Mouse (Mus musculus) kidney, embryonic 16.5 days (tissue): ENCODE results near the gene Clec12a. TPM values are rescaled to one million over a fixed set of nuclear protein-coding genes. Genes with fewer than 3 reads are reported as not detected.

ENCODE experiments used
- ATAC-seq: fragments of 200-750 bp; cut with Nextera tagmentation; 2 replicates; pipeline ENCODE4 v1.8.0; 2017; ENCODE audit warnings: moderate TSS enrichment; ENCODE audit not compliant: low FRiP score, low TSS enrichment
- H3K27ac ChIP-seq: fragments of 300-500 bp; sonication (generic); 2 replicates; pipeline ENCODE4 v1.5.1; 2014; ENCODE audit warnings: low read length
- H3K27me3 ChIP-seq: fragments of 300-500 bp; sonication (generic); 2 replicates; pipeline ENCODE4 v1.6.1; 2014; ENCODE audit warnings: low read length, control low read depth, mixed read lengths; ENCODE audit not compliant: insufficient read depth
- H3K36me3 ChIP-seq: fragments of 300-500 bp; sonication (generic); 2 replicates; pipeline ENCODE4 v1.6.1; 2014; ENCODE audit warnings: low read length, control low read depth, mixed read lengths; ENCODE audit not compliant: insufficient read depth
- H3K4me1 ChIP-seq: fragments of 300-500 bp; sonication (generic); 2 replicates; pipeline ENCODE4 v1.6.1; 2014; ENCODE audit warnings: low read length, control low read depth, mixed read lengths; ENCODE audit not compliant: insufficient read depth
- H3K4me2 ChIP-seq: fragments of 300-500 bp; sonication (generic); replicated peaks from 2 replicates; pipeline ENCODE4 v1.6.1; 2014; ENCODE audit warnings: low read depth, low read length
- H3K4me3 ChIP-seq: fragments of 300-500 bp; sonication (generic); 2 replicates; pipeline ENCODE4 v1.5.1; 2014; ENCODE audit warnings: mild to moderate bottlenecking, low read length
- H3K9ac ChIP-seq: fragments of 300-500 bp; sonication (generic); replicated peaks from 2 replicates; pipeline ENCODE4 v1.6.1; 2014; ENCODE audit warnings: low read length
- H3K9me3 ChIP-seq: fragments of 300-500 bp; sonication (generic); 2 replicates; pipeline ENCODE4 v1.6.1; 2016; ENCODE audit warnings: low read length, control low read depth
- WGBS: fragments of 180-500 bp; shearing (Covaris S2); extraction: QIAGEN DNeasy Blood & Tissue Kit; methylation state at CpG from one replicate; pipeline ENCODE4 v1.1.7; 2014; 5-methylcytosine and 5-hydroxymethylcytosine counted together
- polyA plus RNA-seq: library from polyadenylated mRNA; unstranded; fragments of >200 nt; fragmentation: Nextera tagmentation; extraction: Ambion mirVana; gene quantifications from 2 replicates; pipeline ENCODE4 v1.2.1, GENCODE M21; 2015

Clec12a gene
- polyA plus RNA-seq, 1 experiment from 2014 or later, result 0.74 TPM

DNA sequence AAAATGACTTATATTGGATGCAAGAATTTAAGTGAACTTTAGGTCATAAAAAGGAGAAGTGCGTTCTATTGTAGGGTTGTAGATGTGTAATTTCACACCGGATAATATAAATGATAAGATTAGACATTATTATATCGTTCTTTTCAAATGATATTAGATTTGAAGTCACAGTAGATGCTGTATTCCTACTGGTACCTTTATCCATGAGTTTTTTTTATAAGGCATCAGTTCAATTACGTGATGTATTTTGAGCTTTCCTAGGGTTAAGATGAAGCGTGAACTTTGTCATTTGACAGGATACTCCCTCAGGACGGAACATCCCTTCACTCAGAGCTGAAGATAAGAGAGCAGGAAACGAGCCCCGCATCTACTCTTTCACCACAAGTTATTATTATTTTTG lies 54.5 kb downstream of the Clec12a start, which contains the start of gene Clec1b:
Gene Clec1b (plus strand): TSS at position 301 of the 400 bp plus-strand sequence.
- no peaks in the 10 kb centered on the region for H3K9me3 ChIP-seq
- H3K36me3 ChIP-seq, result no peaks in the 10 kb centered on the region
- WGBS, result 72% methylated on average over 8 of the region's 8 CpGs
- H3K4me3 ChIP-seq, result no peak within 1 kb of the TSS
- H3K4me2 ChIP-seq, result no peak within 1 kb of the TSS
- 0 out of 2 replicates have a peak, but pooled peaks cover 6% of the 10 kb centered on the region for H3K4me1 ChIP-seq
- H3K27ac ChIP-seq, result 0 out of 2 replicates have a peak within 1 kb of the TSS, but pooled peaks have one; percentile 56
- no peak for ATAC-seq
- H3K9ac ChIP-seq, result no peak within 1 kb of the TSS
- no peaks in the 10 kb centered on the region for H3K27me3 ChIP-seq

DNA sequence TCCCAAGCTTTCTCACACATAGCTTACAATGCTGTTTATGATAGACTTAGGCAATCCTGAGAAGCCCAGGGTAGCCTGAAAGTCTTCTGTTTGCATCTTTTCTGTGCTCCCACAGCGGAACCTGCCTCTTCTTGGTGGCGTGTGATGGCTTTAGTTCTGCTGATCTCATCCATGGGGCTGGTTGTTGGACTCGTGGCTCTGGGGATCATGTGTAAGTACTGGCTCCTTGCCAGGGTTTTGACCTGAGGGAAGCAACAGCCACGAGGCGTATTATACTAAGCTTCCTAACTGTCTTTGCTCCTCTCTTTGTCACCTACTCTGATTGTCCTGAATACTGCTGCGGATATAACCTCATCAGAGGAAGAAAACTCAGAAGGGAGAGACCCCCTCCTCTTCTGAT lies 57.5 kb downstream of the Clec12a start:
- H3K9ac ChIP-seq, result no peak overlapping the region
- H3K4me2 ChIP-seq, result no peak overlapping the region
- no peaks in the 10 kb centered on the region for H3K36me3 ChIP-seq
- no peak overlapping the region for H3K4me3 ChIP-seq
- ATAC-seq, result no peak
- H3K4me1 ChIP-seq, result 0 out of 2 replicates have a peak, but pooled peaks cover 6% of the 10 kb centered on the region
- 47% methylated on average over 6 of the region's 6 CpGs for WGBS
- no peaks in the 10 kb centered on the region for H3K9me3 ChIP-seq
- H3K27ac ChIP-seq, result no peak overlapping the region
- H3K27me3 ChIP-seq, result no peaks in the 10 kb centered on the region

DNA sequence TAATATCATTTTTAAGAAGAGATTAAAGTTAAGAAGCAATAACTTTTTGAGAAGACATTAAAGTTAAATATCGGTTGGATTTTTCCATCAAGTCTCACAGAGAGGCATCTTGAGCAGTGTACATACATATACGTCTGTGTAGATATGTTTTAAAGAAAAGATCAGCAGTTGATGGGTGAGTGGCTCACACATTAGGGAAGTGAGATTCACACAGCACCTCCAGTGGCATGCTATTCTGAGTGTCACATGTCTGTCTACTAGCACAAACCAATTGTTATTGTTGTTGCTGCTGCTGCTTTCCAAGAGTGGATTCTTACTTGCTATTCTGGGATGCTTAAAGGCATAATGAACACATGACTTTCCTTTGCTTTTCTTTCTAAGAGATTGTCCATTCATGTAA lies 59.9 kb downstream of the Clec12a start:
- H3K4me1 ChIP-seq, result 0 out of 2 replicates have a peak, but pooled peaks cover 11% of the 10 kb centered on the region
- WGBS, result 88% methylated on average over 2 of the region's 2 CpGs

GRCm38 (mm10) chr6:129403391-129403790 lies 60.9 kb downstream of the Clec12a start:
- no peak overlapping the region for H3K9ac ChIP-seq
- no peaks in the 10 kb centered on the region for H3K9me3 ChIP-seq
- no peaks in the 10 kb centered on the region for H3K36me3 ChIP-seq
- H3K27me3 ChIP-seq, result no peaks in the 10 kb centered on the region
- H3K27ac ChIP-seq, result no peak overlapping the region
- no peak for ATAC-seq
- 57% methylated on average over 6 of the region's 6 CpGs for WGBS
- no peak overlapping the region for H3K4me3 ChIP-seq
- no peak overlapping the region for H3K4me2 ChIP-seq
- H3K4me1 ChIP-seq, result 0 out of 2 replicates have a peak, but pooled peaks cover 8% of the 10 kb centered on the region

More for the DNA sequence above, 59.9 kb downstream of the Clec12a start:
- no peak for ATAC-seq
- Histone ChIP-seq H3K36me3 (no peaks in the 10 kb centered on the region), H3K9me3 (no peaks in the 10 kb centered on the region), H3K4me3 (no peak overlapping the region), H3K27me3 (no peaks in the 10 kb centered on the region), H3K27ac (no peak overlapping the region), H3K9ac (no peak overlapping the region), H3K4me2 (no peak overlapping the region)

- no peak; the same call in 1 of the 2 replicates for ATAC-seq
- Histone ChIP-seq H3K27ac (no peak overlapping the region), H3K4me3 (no peak overlapping the region), H3K27me3 (no peaks in the 10 kb centered on the region), H3K4me2 (no peak overlapping the region), H3K9me3 (no peaks in the 10 kb centered on the region), H3K36me3 (no peaks in the 10 kb centered on the region), H3K4me1 (0 out of 2 replicates have a peak, but pooled peaks cover 5% of the 10 kb centered on the region), H3K9ac (no peak overlapping the region)
Measured at GRCm38 (mm10) chr6:129405999-129406398, 63.5 kb downstream of the Clec12a start.

- Histone ChIP-seq H3K4me3 (no peak overlapping the region), H3K9me3 (no peaks in the 10 kb centered on the region), H3K4me2 (no peak overlapping the region), H3K27ac (peak overlapping the region; percentile 78), H3K4me1 (0 out of 2 replicates have a peak, but pooled peaks cover 5% of the 10 kb centered on the region), H3K9ac (no peak overlapping the region), H3K36me3 (no peaks in the 10 kb centered on the region), H3K27me3 (no peaks in the 10 kb centered on the region)
- no peak for ATAC-seq
- WGBS, result 26% methylated on average over 2 of the region's 2 CpGs
Measured at GRCm38 (mm10) chr6:129407324-129407723, 64.8 kb downstream of the Clec12a start.

DNA sequence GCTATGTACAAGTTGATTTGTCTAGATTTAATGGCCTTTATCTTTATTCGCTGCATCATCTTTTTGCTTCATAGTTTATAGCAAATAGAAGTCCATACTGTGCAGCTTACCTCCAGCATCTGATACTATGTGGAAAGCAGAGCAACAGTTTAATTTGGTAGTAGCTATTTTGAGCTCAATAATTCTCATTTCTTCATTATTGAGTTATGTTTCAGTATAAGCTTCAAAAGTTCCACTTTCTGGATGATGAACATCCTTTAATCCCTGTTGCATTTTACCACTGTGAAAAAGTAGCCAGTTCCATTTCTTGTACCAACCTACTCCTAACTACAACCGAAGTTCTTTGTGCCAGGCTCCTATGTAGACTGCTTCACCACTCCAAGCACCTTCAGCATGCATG lies 66.1 kb downstream of the Clec12a start, which contains the start of gene Clec9a:
Gene Clec9a (plus strand): TSS at position 301 of the 400 bp plus-strand sequence.
- H3K27ac ChIP-seq, result no peak within 1 kb of the TSS; the same call in 1 of the 2 replicates
- H3K27me3 ChIP-seq, result no peaks in the 10 kb centered on the region
- H3K9me3 ChIP-seq, result no peaks in the 10 kb centered on the region
- no peak within 1 kb of the TSS for H3K9ac ChIP-seq
- WGBS, result 79% methylated on average over 2 of the region's 2 CpGs
- no peak within 1 kb of the TSS for H3K4me3 ChIP-seq
- 0 out of 2 replicates have a peak, but pooled peaks cover 5% of the 10 kb centered on the region for H3K4me1 ChIP-seq
- ATAC-seq, result no peak
- H3K4me2 ChIP-seq, result no peak within 1 kb of the TSS
- H3K36me3 ChIP-seq, result no peaks in the 10 kb centered on the region

DNA sequence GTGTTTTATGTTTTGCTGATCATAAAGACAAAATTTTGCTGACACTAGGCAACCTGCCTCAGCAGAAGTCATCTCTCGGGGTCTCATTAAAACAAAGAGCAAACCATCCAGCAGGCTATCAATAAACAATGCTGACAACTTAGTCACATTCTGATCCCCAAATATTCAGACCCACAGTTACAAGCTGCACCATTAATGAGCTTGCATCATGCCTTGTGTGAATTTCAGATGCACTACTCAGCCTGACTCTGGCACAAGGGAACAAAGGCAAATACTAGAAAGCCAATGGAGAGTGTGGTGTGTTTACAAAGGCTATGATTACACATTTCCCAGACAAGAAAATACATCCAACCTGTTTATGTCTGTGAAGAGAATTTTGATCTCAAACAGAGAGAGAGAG lies 71.7 kb downstream of the Clec12a start:
- Histone ChIP-seq H3K9me3 (no peaks in the 10 kb centered on the region), H3K27ac (no peak overlapping the region), H3K9ac (no peak overlapping the region), H3K4me3 (no peak overlapping the region), H3K36me3 (no peaks in the 10 kb centered on the region), H3K4me1 (no peaks in the 10 kb centered on the region), H3K4me2 (no peak overlapping the region), H3K27me3 (no peaks in the 10 kb centered on the region)
- no peak for ATAC-seq
- WGBS, result 78% methylated on average over 1 of the region's 1 CpGs

Other genes with a start within 250 kb of the Clec12a start
- not detected in 2 replicates for gene Clec2e, start 241.8 kb upstream of the Clec12a start, polyA plus RNA-seq
- gene Clec2d, start 162.1 kb upstream of the Clec12a start, polyA plus RNA-seq, result 0.90 and 0.91 TPM in 2 replicates
- 0.13 TPM in 1 of 2 replicates, not detected in the other for gene Cd69, start 67.3 kb upstream of the Clec12a start, polyA plus RNA-seq
- gene 4922502D21Rik, start 10.9 kb upstream of the Clec12a start, polyA plus RNA-seq, result not detected in 2 replicates
- gene Clec12b, start 43.2 kb downstream of the Clec12a start, polyA plus RNA-seq, result 0.11 TPM in 1 of 2 replicates, not detected in the other
- gene Clec1b, start 54.6 kb downstream of the Clec12a start, polyA plus RNA-seq, result 1.8 and 1.9 TPM in 2 replicates
- 0.41 and 0.54 TPM in 2 replicates for gene Clec9a, start 66.2 kb downstream of the Clec12a start, polyA plus RNA-seq
- gene Clec1a, start 109.3 kb downstream of the Clec12a start, polyA plus RNA-seq, result 11.3 and 12.8 TPM in 2 replicates
- gene Olr1, start 164.5 kb downstream of the Clec12a start, polyA plus RNA-seq, result not detected in 2 replicates
- gene Tmem52b, start 169.9 kb downstream of the Clec12a start, polyA plus RNA-seq, result 61.5 and 63.1 TPM in 2 replicates
- gene Gabarapl1, start 190.5 kb downstream of the Clec12a start, polyA plus RNA-seq, result 74.1 and 77.7 TPM in 2 replicates
- not detected in 2 replicates for gene Klre1, start 235.2 kb downstream of the Clec12a start, polyA plus RNA-seq
- gene Klrd1, start 249.1 kb downstream of the Clec12a start, polyA plus RNA-seq, result 0.32 and 0.36 TPM in 2 replicates